Mouse (Mus musculus) heart, postnatal 25 days (tissue): ENCODE data around the gene Ust. TPM values are rescaled to one million over a fixed set of nuclear protein-coding genes. Genes with fewer than 3 reads are reported as not detected.

Source experiments
- DNase-seq: peaks from one replicate; pipeline ENCODE4 v3.0.0; 2022; ENCODE audit warnings: low spot score
- intact Hi-C: fragments of 180-260 bp; cut with DNase I; formaldehyde crosslinking; loops from one replicate; pipeline ENCODE4 v1.15.1; 2025
- total RNA-seq, 2 experiments: library from RNA; stranded (reverse); gene quantifications; 2 replicates each; pipeline ENCODE4 v1.2.3; 2021

Gene Ust
- total RNA-seq, 2 experiments from 2014 or later = 1.5 to 2.2 TPM

GRCm38 (mm10) chr10:8505346-8506246 lies 13.0 kb downstream of the Ust start:
- DNase-seq = no peak
- intact Hi-C loops = no loop called here

DNA sequence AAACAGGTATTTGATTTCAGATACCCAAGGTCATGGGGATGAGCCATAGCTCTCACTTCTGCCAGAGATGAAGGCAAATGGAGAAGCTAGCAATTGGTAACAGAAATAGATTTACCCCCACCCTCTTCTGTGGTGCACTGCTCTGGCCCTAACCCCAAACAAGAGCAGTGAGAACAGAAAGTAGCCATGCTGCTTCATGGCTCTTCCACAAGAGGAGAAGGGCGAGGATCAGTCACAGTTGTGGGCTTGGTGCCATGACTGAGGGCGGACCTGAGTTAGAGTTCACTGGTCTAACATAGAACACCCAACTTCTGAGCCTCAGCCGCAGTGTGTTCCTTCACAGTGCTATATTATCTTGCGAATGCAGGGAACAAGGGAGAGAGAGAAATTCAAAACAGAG lies 13.8 kb downstream of the Ust start:
- intact Hi-C loops = no loop called here
- no peak for DNase-seq

DNA sequence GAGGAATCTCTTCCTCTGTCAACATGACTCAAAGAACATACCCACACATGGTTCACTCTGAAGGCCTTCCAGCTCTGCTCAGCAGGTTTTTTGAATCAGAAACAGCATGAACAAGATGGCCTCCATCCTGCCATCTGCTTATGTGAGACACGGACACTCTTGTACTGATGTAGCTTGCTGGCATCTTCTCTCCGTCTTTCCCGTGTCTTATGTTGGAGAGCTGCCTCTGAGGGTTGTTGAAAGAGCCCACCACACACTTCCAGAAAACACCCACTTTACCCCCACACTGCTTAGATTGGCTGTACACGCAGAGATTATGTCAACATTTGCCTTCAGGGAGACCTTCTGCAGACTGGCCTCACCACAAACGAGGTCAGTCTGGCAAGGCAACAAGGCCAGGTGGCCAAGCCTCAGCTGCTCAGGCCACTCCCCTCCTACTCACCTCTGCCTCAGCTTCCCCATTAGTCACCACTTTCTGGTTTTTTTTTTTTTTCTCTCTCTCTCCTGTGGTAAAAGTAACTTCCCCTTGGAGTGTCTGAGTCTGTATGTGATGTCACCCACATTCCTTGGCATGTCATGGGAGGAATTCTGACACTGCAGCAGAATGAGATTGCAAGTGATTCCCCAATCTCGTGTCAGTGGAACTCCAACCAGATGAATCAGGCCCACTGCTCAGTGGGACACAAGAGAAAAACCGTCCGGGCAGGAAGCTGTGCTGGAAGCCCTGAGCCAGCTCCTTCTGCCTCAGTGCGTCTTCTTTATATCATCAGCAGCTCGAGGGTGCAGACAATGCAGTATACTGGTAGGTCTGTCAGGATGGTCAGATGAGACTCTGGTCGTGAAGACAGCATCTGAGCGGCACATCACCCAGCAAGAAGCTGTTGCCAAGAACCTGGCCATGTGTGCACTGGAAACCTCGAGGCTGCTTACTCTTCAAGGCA lies 19.4 kb downstream of the Ust start:
- DNase-seq = no peak
- intact Hi-C loops = no loop called here

- intact Hi-C loops = no loop called here
Observed at GRCm38 (mm10) chr10:8495543-8496141, 23.0 kb downstream of the Ust start.

GRCm38 (mm10) chr10:8491909-8492591 lies 26.6 kb downstream of the Ust start:
- intact Hi-C loops = no loop called here
- no peak for DNase-seq

More at GRCm38 (mm10) chr10:8495543-8496141, 23.0 kb downstream of the Ust start:
- no peak for DNase-seq

DNA sequence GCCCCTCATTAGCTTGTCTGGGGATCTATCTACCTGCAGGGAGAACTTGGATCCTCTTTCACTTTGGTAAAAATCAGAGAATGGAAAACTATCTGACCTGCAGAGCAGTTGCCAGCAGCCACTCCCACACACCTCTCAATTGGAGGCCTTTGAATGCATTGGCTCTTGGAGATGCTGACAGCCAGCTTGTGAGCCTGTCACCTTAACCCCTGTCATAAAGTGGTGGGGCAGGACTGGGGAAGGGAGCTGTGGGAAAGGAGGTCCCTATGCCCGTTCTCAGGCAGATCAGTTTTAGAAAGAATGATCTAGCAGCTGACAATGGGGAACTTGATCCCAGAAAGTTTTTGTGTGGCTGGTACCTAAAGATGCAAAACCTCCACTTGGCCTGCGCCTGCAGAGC lies 31.2 kb downstream of the Ust start:
- no peak for DNase-seq
- intact Hi-C loops = no loop called here

DNA sequence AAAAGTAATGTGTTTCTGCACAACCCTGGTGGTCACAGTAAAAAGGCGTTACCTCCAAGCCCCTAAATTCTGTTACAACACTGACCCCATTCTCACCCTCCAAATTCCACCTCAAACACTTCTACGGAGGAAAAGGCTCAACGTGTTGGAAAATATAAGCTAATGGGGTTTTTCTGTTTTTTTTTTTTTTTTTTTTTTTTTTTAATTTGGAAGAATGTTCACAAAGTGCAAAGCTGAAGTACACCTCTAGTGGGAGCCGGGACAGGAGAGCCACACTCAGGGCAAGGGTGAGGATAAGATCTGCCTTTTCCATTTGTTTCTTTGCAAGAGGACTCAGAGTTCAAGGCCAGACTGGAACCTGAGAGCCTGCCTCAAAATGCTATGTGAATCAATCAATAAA lies 34.1 kb downstream of the Ust start:
- intact Hi-C loops = no loop called here
- DNase-seq = no peak

DNA sequence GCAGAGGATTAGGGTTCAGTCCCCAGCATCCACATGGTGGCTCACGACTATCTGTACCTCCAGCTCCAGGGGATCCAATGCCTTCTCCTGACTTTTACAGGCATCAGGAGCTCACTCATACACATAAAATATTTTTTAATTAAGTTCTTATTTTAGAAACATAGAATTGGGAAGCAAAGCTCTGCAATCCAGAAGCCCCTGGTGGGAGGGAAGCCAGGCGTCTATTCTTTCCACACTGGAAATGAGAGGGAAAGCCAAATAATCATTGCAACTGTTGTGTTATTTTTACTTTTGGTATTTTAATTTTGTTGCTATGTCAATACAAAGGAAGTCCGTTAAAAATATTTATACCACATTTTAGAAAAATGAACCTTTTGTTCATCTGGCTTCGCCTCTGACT lies 35.8 kb downstream of the Ust start:
- intact Hi-C loops = no loop called here
- DNase-seq = no peak

- DNase-seq = no peak
- intact Hi-C loops = no loop called here
Observed at GRCm38 (mm10) chr10:8479779-8480178, 38.8 kb downstream of the Ust start.

DNA sequence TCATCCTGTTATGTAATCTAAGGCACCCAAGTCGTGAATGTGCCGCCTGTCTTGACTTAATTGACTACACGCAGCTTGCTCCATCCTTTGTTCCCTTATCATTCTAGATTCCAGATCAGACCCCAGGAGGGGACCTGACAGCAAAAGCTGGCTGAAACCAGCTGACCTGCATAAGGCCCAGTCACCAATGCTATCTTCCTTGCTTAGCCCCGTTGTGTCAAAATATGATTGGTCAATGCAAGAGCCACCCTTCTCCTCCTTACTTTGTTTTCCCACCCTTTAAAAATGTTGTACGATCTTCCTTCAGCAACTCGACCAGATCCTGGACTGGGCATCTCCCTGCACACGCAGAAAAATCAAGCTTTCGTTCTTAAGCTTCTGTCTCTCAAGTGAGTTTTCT lies 40.7 kb downstream of the Ust start:
- DNase-seq = no peak
- intact Hi-C loops = no loop called here

DNA sequence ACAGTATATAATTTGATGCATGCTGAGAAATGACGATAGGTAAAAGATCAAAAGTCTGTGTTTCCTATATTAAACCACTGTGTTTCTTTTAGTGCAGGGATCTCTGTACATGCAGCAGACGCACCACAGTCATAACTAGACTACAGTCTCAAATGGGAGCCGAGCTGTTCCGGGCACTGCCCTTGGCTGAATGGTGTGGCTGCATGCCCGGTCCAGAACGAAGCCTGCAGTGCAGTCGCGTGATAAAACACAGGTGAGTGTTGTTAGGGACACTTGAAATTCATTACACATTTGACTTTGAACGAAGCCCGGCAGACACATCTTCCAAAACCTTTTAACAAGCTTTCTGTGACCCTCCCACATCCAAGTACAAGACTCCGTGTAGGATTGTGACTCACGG lies 46.6 kb downstream of the Ust start:
- intact Hi-C loops = no loop called here
- DNase-seq = no peak

DNA sequence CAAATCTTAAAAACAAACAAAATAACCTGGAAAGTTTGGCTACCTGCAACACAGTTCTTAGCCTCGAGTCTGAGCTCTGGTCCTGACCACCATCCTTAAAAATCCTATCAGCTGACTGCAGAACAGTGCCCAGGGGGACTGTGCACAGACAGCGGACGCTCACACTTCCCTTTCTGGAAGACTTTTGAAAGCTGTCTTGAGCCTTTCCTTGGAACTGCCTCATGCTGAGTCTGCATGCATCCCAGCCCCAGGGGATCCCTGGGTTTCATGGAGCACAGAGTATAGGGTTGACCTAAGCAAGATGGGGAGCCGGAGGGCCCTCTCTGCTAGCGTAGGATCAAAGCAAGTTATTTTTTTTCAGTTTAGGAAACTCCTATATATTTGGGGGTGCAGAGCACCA lies 47.6 kb downstream of the Ust start:
- intact Hi-C loops = no loop called here
- no peak for DNase-seq

DNA sequence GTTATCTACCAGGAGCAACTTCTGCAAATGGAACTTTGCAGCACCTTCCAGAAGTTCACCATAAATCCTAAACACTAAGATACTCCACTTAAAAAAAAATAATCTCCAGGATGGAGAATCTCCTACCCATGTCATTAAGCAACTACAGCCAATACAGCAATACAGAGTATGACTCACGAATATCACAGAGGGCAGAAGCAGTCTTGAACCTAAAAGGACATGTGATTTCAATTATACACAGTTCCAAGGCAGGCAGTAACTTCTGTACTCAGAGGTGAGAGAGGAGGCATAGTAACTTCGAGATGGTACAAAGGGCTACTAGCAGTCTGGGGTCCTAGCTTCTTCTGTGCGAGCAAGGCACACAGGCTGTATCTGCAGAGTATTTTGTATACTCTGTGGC lies 49.1 kb downstream of the Ust start:
- intact Hi-C loops = no loop called here
- DNase-seq = no peak

GRCm38 (mm10) chr10:8468651-8469386 lies 49.8 kb downstream of the Ust start:
- intact Hi-C loops = no loop called here
- DNase-seq = no peak

DNA sequence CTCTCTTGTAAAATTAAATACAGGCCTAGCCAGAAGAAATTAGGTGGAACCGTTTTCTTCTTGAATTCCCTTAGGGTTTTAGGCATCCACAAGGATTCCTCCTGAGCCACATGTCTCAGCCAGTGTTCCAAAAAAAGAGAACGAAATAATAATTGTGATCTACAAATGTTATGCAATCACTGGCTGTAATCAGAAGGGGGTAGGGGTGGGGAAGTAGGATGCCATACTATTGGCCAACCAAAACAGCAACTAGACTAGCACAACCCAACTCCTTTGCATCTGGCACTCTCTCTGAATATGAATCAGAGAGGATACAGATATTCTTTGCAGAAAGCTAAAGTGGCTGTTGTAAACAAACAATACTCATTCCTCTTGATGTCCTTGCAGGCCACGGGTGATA lies 52.7 kb downstream of the Ust start:
- intact Hi-C loops = no loop called here
- DNase-seq = no peak

GRCm38 (mm10) chr10:8465216-8465615 lies 53.4 kb downstream of the Ust start:
- intact Hi-C loops = no loop called here
- no peak for DNase-seq

- intact Hi-C loops = no loop called here
- no peak for DNase-seq
Observed at GRCm38 (mm10) chr10:8461372-8461771, 57.3 kb downstream of the Ust start.

- intact Hi-C loops = no loop called here
- DNase-seq = no peak
Observed at GRCm38 (mm10) chr10:8454711-8455110, 63.9 kb downstream of the Ust start.

DNA sequence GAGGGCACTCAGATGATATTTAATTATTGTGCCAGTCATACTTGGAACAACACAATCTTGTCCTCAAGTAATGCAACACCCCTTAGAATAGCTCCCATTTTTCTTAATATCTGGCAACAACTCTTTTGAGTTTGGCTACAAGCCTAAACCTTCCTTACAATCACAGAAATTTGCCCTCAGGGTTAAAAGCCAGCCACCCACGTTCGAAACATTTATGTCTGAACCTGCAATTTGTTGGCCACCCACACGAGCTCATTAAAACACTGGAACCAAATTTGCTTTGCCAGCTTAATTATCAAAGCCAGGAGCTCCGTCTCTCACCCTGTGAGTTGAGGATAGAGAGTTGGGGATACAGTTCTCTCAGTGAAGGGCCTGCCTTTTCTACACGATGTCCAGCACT lies 70.9 kb downstream of the Ust start:
- intact Hi-C loops = no loop called here
- DNase-seq = no peak
